Mouse (Mus musculus) c-Kit-positive CD71-positive TER-119-positive erythroid progenitor cells, embryonic 14.5 days (primary cell): ENCODE data around the gene Tmem8.
A peak's percentile ranks its signal among the peaks of the same experiment; 100 is the strongest.
"Not testable (repeated sequence)": the region's sequence is repeated elsewhere in the genome, so short reads cannot be mapped to it uniquely, and the experiment has no call there.

Source experiments
- DNase-seq: peaks from one replicate; pipeline ENCODE4 v3.0.0-alpha.2; 2013; ENCODE audit warnings: low spot score

Gene Tmem8

GRCm38 (mm10) chr17:26111722-26112121 lies 1.4 kb upstream of the Tmem8 start:
- no peak for DNase-seq

DNA sequence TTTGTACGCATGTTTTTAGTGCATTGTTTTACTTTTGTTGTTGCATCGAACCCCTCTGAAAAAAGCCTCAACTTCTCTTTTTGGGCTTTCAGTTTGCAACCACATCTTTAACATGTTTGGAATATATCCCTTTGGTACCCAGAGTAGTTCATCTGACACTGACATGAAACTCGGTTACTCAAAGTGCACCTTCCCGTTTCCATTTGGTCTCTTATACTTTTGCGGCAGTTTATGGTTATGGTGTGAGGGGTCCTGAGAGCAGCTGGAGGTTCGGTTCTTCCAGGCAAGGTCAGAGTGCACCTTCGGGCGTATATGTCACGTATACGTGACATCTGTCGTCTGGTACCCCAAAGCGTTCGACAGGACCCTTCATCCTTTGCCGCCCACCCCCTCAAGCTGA lies 348 bp upstream of the Tmem8 start:
- DNase-seq, result no peak

- DNase-seq, result no peak
These were observed 962 bp downstream of the Tmem8 start for GRCm38 (mm10) chr17:26114061-26114460.

DNA sequence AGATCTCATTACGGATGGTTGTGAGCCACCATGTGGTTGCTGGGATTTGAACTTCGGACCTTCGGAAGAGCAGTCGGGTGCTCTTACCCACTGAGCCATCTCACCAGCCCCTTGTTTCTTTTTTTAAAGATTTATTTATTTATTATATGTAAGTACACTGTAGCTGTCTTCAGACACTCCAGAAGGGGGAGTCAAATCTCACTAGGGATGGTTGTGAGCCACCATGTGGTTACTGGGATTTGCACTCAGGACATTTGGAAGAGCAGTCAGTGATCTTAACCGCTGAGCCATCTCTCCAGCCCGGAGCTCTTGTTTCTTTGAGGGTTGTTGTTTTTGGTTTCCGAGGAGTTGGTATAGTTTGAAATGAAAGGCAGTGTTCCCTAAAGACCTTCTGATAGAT lies 1.4 kb downstream of the Tmem8 start:
- DNase-seq, result not testable (repeated sequence)

GRCm38 (mm10) chr17:26115205-26115898 lies 2.3 kb downstream of the Tmem8 start:
- DNase-seq, result no peak

- no peak for DNase-seq
These were observed 2.9 kb downstream of the Tmem8 start for GRCm38 (mm10) chr17:26115956-26116487.

DNA sequence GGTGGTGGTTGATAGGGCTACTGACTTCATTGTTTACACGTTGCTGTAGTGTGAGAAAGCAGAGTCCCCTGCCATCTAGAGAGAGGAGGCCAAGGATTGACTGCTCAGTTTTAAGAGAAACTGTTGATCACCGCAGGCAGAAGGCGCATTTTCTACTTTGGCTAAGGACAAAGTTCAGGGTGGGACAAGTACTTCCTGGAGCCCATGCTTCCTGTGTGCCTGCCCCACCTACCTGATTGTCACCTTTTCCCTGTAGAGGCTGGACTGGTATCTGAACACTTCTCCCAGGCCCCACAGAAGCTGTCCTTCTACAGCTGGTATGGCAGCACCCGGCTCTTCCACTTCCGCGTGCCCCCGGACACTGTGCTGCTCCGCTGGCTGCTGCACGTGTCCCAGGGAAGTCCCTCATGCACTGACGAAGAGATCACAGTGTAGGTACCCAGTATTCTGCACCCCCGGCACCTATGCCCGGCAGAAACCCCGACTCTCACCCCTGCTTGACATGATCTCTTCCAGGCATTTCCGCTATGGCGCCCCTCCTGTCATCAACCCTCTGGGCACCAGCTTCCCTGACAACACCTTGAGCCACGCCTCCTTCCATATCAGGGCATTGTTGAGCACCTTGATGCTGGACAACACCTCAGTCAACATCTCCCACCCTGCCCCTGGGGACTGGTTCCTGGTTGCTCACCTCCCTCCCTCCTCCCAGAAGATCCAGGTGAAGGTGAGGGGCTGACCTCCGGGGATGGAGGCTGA lies 3.6 kb downstream of the Tmem8 start:
- no peak for DNase-seq

DNA sequence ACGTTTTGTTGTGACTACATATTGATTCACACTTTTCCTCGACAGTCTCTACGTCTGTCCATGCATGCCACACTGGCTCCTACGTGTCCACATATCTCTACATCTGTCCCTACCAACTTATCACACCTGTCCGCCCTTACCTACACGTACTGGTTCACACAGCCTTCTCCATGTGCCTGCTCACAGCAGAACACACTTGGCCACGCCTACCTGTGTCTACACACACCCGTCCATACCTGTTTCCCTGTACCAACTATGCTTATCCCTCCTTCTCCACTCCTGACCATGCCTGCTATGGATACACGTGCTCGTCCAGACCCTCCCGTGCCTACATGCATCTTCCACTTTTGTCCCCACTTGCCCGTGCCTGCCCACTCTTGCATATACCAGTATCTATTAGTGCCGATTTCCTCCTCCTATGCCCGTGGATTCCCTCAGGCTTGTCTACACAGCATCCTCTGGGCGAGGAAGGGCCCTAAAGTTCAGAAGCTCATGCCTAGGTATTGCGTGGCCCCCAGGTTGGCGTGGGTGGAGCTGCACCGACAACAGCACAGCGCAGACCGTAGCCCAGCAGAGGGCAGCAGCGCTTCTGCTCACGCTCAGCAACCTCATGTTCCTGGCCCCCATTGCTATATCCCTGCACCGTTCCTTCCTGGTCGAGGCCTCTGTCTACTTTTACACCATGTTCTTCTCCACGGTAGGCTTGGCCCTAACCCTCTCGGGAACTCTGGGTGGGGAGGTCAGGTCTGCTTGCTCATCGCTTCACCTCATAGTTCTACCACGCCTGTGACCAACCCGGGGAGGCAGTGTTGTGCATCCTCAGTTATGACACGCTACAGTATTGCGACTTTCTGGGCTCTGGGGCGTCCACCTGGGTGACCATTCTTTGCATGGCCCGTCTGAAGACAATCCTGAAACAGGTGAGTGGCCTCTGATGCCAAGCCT lies 6.9 kb downstream of the Tmem8 start:
- no peak for DNase-seq

DNA sequence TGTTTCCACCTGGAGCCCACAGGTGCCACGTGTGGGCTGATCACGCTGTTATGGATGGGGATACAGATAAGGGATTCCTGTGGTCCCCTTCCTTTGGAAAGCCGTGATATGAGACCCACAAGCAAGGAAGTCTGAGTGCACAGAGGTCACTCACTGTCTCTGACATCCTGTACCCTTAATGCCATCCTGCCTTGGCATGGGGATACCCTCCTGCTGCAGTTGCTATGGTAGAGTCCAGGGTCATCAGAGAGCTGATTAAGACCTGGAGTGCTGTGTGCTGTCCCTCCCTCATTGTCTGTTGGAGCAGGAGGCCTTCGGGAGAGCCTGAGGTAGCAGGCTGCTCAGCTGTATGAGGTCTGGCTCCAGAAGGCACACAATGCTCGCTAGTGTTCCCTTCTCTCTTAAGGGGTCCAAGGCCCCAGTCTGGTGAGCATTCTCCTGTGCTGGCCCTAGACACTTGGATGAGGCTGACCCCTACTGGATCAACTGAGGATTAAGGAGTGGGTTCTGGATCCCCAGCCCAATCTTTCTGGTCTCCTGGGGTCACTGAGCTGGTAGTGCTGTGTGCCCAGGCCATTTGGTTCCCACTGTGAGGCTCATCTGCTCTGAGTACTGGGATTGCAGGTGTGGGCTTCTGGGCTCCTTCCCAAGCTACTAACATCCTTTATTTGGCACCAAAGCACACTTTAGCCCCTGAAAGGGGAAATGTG lies 9.5 kb downstream of the Tmem8 start:
- DNase-seq, result no peak

DNA sequence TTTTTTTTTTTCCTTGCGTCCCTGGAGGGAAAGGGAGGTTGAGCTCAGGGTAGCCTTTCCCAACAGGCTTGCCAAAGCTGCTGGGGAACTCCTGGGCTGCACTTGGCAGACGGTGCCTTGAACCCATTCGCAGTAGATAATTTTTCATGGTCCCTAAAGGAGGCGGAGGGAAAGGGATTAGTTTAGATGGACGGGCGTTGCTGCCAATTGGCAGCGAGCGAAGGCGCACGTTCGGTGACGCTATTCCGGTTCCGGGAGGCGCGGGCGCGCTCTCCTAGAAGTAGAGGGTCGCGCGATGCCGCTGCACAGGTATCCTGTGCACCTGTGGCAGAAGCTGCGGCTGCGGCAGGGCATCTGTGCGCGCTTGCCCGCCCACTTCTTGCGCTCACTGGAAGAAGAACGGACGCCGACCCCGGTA lies 10.2 kb downstream of the Tmem8 start, which contains the start of gene Mrpl28:
Gene Mrpl28, plus strand, starts transcription at position 234 of the 418 bp plus-strand sequence.
- DNase-seq, result peak; percentile 93

DNA sequence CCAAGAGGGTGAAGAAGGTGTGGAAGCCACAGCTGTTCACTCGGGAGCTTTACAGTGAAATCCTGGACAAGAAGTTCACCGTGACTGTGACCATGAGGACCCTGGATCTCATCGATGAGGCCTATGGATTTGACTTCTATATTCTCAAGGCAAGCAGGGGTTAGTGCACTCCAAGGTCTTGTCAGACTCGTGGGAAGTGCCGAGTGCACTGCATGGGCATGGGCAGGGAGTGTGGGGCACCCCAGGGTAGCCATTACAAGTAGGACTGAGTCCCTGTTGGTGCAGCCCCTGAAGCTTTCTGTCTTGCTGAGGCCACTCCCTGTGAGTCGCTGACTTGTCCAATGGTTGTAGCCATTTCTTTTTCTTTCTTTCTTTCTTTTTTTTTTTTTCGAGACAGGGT lies 11.5 kb downstream of the Tmem8 start:
- DNase-seq, result no peak

GRCm38 (mm10) chr17:26125226-26125625 lies 12.1 kb downstream of the Tmem8 start:
- DNase-seq, result no peak

GRCm38 (mm10) chr17:26131062-26131732 lies 18.1 kb downstream of the Tmem8 start:
- no peak for DNase-seq

GRCm38 (mm10) chr17:26131856-26132853 lies 19.1 kb downstream of the Tmem8 start:
- DNase-seq, result no peak

DNA sequence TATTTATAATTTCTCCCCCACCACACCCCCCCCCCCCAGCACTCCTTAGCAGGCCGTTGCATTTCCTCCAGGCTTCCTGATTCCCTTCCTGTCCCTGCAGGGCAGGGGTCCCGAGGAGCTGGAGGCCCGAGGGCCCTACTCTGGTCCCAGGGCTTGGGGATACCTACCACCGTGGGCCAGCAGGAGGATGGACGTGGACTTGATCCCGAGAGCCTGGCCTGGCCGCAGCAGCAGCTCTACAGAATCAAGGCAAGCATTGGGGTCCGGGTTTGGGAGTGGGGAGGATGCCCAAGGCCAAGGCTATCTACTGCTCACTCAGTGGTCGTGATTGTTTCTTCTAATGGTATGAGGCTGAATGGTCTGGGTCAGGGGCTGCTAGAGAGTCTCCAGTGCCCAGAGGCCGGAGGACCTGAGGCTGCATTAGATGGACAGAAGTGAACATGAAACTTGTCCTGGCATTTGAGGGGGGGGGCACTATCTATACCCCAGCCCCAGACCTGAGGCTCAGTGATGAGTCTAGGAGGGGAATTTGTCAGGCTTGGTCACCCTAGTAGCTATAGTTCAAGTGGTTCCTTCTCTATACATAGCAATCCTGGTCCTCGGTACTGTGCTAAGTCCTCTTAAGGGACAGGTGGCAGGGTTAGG lies 24.1 kb downstream of the Tmem8 start:
- no peak for DNase-seq

DNA sequence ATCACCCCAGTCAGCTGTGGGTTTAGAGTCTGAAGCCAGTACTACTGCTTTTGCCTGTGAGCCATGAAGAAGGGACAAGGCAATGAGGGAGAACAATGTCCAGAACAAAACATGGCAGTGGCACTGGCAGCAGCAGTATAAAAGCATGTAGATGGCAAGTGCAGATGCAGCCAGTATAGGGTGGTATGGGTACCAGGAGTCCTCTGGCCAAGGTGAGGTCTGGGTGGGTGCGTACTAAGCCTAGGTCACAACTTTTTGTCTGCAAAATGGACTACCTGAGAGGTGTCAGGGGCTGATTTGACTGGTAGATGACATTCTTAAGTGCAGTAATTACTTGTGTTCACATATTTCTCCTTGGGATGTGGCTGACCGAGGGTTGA lies 24.6 kb downstream of the Tmem8 start:
- no peak for DNase-seq

- peak; percentile 91 for DNase-seq
These were observed 25.2 kb downstream of the Tmem8 start, which contains the start of gene Axin1 for GRCm38 (mm10) chr17:26138239-26138836. TSS of gene Axin1 (plus strand) at chr17:26138688.

- DNase-seq, result no peak
These were observed 25.8 kb downstream of the Tmem8 start for GRCm38 (mm10) chr17:26138901-26139381.
